Mouse (Mus musculus) CD8-positive naive resting alpha-beta T cell, adult 2 months (primary cell): ENCODE measurements around the gene Itga7.
A peak's percentile ranks its signal among the peaks of the same experiment; 100 is the strongest.

Experiments
- DNase-seq, 2 experiments: peaks; one replicate each; pipeline ENCODE4 v3.0.0; 2022; ENCODE audit warnings: low read depth in 2 of 2, low spot score in 2 of 2

Itga7 gene

DNA sequence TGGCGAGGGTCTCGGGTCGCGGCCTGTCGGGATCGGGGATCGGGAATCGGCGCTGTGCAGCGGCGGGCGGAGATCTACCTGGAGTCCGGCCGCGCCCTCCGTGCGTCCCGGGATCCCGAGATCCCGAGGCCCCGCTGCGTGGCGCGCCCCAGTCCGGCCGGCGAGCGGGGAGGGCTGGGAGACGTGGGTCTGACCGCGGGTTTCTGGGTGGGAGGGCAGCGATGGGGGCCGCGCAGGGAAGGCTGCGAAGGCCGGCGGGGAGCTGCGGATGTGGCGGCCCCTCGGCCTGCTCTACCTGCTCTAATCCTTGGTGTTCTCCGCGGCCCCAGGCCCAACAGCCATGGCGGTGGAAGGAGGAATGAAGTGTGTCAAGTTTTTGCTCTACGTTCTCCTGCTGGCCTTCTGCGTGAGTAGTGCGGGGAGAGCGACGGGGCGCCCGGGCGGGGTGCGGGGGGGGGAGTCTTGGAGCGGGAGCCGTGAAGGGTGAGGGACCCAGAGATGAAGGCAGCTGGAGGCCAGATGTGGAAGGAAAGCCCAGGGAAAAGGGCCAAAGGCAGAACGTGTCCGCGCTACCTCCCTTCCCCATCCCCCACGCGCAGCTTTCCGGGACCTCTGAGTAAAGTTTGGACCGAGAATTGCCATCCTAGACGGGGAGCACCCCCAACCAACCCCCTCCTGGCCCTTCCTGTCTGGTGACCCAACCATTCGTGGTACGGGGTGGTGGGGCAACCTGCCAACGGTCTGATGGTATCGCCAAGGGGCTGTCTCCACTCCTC is 23.4 kb upstream of the Itga7 start:
- DNase-seq, result no peak

DNA sequence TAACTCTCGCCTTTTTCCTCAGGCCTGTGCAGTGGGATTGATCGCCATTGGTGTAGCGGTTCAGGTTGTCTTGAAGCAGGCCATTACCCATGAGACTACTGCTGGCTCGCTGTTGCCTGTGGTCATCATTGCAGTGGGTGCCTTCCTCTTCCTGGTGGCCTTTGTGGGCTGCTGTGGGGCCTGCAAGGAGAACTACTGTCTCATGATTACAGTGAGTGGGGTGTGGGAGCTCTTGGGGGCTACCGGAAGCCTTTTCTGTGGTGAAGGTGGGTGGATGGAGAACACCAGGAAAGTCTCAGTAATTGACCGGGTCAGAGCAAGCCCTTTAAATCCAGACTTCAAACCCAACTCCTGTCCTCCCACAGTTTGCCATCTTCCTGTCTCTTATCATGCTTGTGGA is 22.2 kb upstream of the Itga7 start:
- DNase-seq, result no peak

DNA sequence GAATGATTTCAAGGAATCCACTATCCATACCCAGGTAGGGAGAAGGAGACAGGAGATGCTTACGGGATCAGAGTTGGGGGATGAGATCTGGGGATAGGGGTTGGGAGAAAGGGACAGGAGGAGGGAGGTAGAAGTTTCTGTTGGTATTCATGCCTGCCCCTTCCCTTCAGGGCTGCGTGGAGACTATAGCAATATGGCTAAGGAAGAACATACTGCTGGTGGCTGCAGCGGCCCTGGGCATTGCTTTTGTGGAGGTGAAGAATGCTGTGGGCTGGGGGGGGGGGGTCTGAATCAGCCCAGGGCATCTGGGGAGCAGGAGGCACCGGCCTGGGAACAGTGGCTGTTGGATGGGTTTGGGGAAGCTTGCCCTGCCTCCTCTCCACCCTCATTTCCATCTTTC is 21.4 kb upstream of the Itga7 start:
- no peak for DNase-seq

DNA sequence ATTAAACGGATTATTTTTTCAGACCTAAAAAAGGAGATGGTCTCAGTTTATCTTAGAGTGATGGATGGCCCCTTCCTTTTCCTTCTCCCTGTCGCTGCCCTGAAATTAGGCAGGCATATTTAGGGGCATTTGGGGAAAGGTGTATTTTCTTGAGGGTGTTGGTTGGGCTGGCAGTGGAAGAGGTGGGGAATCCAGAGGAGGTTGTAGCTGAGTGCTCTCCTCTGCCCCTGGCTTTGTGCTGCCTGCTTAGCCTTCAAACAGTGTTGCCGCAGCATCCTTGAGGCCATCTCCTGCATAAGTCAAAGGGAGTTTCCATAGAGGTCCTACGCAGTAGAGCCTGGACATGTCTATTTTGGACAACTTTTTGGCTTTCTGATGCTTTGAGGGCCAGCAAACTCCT is 20.8 kb upstream of the Itga7 start:
- no peak for DNase-seq

DNA sequence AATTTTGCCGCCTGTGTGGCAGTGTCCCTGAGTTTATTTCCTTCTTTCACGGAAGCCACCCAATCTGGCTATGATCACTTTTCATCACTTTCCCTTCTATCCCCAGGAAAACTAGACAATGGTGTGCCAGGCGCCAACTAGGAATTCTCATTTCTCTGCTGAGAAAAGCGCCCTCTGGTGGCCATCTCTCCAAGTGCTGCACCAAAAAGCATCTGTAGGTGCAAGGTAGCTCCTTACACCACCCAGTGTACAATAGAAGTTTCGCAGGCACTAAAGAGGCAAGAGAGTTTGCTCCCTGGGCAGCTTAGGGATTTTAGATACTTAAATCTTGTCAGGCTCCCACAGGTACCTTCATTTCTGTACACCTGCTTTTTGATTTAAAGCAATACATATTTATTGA is 20.4 kb upstream of the Itga7 start:
- DNase-seq, result peak; percentile 76 to 78

DNA sequence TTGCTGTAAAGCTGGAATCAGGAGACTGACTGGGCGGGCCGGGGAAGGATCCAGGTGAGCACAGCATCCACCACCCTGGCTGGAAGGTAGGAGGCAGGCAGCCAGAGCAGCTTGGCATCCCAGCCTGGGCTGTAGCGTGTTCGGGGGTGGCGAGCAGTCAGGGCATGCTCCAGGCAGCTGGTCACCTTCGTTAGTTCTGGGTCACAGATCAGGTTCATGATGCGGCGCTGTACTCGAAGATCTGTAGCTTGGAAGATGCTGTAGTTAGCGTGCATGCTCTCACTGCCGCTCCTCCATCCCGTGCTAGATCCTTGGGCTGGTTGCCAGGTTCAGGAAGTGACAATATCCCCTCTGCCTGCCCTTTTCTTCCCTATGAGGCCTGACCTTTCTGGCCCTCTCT is 19.9 kb upstream of the Itga7 start:
- no peak for DNase-seq

DNA sequence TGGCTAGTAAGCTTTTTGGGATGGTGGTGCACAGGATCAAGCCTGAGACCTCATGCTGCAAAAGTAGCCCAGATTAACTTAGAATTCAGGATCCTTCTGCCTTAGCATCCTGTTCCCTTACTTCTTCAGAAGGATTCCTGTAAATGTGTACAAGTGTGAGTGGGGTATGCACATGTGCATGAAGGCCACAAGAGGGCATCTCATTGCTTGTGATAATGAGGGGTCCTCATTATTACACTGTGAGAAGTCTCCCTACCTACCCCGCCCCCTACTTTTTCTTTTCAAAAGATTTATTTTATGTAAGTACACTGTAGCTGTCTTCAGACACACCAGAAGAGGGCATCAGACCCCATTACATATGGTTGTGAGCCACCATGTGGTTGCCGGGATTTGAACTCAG is 18.1 kb upstream of the Itga7 start:
- no peak for DNase-seq

DNA sequence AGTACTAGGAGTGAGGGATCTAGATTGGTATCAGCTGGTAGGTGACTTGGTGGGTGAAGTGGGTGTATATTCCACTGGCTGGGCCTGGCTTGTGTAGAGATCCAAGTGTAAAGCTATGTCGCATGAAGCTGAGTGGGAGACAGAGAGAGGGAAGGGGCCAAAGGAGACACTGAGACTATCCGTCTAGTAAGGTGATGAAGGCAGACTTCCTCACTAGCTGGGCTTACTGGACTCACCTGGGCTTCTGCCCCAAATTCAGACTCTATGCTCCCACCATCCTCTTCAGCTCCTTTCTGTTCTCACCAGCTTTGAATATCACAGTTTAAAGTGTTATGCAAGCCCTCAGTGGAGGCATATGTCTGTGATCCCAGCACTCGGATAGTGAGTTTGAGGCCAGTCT is 17.0 kb upstream of the Itga7 start:
- no peak for DNase-seq

DNA sequence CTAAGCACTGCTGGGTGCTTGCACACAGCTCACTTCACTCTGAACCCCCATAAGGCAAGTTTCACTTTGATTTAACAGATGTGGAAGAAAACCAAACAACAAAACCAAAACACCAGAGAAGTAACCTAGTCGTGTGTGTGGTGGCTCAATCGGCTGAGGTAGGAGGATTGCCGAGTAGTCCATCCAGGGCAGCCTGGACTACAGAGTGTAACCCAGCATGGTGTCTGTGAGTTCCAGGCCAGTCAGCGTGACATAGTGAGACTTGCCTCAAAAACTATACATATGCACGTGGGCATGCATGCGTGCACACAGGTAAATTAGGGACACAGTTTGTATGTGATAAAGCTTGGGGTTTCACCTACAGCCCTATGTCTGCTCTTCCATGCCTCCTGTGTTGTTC is 16.2 kb upstream of the Itga7 start:
- DNase-seq, result no peak

DNA sequence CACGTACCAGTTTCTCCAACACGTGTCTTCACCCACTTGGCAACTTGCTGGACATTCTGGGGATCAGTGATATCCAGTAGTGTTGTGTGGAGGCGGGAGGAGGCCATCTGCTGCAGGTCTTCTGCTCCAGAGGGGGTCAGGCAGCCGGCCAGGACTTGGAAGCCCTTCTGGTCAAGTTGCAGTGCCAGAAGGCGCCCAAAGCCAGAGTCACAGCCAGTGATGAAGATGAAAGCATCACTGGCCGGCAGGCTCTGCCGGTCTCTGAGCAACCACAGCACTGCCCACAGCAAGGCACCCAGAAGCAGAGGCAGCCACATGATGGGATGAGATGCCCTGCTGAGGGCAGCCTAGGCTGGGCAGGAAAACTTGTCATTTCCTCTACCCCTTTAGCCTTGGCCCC is 15.4 kb upstream of the Itga7 start:
- no peak for DNase-seq

DNA sequence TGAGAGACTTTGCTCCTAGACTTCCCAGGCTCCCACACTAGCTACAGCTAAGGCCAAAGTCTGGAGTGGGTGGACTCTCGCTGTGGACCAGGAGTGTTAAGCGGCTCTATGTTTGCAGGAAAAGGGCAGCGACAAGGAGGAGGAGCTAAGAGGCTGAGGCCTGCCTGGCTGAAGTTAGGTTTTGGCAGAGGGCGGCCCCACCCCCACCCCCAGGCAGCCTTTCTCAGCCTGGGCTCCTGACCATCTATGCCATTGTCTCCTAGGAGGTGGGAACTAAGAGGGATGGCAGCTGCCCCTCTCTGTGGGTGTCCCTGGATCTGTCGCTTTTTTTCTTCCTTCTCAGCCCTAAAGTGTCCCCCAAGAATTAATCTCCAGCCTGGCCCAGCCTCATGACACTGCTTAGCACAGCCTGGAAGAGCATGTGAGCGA is 14.4 kb upstream of the Itga7 start:
- no peak for DNase-seq

DNA sequence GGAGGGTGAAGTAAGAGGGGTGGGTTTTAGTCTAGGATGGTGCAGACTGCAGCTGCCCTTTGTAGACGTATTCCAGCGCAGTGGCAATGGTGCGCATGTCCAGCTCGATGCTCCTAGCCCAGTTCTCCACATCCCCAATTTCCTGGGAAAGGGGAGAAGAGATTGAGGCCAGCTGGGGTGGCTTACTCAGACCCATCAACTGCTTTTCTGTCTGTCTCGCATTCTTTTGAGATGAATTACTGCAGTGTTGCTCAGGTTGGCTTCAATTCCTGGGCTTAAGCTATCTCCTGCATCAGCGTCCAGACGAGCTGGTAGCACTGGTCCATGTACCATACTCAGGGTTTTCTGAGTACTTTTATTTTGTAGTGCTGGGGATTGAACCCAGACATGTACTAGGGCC is 13.7 kb upstream of the Itga7 start:
- DNase-seq, result no peak

DNA sequence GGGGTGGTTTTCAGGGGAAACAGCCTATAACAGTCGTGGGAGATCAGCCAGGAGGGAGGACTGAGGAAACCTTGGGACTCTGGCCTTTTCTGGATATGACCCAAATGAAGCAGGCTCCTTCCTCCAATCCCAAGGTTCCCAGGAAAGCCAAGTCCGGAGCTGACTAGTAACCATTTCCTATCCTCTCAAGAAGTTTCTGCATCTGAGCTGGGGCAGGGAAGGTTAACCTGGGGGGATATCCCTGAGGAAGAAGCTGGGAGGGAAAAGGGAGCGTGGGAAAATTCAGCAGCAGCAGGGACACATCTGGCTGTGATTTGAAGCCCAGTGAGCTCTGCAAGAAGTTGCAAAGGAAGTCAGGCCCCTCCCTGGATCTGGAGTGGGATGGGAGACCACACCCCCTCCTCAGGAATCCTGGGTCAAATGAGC is 12.9 kb upstream of the Itga7 start:
- no peak for DNase-seq

DNA sequence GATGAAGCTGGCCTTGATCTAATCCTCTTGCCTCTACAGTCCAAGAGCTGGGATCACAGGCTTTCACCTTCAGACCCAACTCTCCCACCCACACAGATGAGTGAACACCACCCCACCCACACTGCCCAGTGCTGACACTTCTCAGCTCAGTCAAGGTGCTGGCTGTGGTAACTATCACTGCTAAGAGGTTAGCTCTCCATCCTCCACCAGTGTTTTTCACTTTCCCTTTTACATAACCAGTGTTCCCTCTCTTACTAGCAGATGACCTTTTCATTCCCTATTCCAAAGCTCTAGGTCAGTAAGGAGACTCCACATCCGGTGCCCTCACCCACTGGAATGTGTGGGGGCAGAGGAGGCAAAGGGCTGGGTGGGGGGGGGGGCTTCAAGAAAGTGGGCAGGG is 12.4 kb upstream of the Itga7 start:
- DNase-seq, result no peak

DNA sequence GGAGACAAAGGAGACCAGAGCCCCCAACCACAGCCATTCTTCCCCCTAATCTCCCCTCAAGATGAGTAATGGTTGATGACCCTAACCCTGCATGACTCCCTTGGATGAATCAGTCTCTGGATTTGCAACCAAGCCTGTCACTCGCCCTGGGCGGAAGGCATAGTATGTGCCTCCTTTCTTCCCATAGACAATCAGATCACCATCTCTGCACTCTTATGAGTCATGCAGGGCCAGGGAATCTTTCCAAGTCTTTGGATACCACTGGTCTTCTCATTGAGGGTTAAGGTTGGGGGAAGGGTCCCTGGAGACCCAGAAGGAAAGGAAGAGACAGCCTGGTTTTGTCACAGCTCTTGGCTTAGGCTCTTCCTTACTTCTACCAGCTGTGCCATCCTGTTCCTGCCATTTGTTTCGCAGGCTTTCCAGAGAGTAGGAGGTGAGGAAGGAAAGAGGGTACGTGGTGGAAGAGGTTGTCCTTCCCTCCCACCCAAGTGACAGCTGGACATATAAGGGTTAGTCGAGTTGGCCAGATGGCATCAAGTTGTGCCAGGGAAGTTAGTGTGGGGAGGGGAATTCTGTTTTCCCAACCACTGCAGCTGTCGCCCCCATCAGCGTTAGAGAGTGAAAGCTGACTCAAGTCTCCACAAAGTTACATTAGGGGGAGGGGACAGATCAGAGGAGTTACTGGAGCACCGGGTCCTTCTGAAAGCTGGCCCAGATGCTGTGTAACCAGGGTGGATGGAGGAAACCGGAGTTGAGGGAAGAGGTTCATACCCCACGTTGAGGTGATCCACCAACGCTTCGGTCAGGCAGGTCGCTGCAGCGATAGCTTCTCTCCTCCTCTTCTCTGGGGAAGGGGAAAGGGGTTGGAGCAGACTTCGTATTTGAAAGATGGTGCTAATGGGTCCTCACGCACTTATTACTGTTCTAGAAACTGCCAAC is 11.5 kb upstream of the Itga7 start:
- no peak for DNase-seq

DNA sequence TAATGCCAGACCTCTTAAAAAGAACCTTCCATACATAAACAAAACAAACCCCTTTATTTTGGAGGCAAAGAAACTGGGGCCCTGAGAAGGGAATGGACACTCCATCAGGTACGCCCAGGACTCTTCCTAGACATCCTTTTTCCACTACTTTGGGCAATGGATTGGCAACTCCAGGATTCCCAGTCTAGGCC is 10.9 kb upstream of the Itga7 start, which contains the start of gene Rdh5:
Gene Rdh5, minus strand, starts transcription at position 67 of the 191 bp plus-strand sequence.
- DNase-seq, result no peak

DNA sequence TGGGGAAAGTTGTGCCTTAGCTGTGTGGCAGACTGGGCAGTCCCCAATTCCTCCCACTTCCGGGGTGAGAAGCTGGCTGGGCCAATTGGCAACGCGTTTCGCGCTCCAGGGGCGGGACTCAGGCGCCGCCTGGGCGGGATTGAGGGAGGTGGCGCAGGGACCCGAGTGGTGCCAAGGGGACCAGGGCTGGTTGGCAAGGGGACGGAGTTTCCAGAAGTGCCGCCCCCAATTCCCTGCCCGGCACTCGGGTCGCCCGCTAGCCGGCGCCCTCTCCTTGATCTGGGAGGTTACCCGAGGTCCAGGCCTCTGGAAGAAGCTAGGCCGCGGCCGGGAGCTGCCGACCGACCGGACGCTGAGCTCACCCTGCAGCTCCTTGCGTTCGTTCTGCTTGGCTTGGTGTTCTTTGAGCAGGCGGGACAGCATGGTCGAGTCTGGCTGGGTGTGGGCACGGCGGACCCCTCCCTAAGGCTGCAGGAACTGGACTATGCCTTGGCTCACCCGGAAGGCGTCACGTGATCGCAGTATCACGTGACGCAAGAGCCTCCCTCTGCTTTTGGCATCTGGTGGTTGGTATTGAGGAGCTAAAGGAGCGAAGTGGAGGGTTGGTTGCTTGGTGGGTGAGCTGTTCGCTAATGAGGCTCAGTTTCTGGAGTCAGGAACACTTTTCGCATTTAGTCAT is 10.5 kb upstream of the Itga7 start:
- peak; percentile 76 to 87 for DNase-seq

DNA sequence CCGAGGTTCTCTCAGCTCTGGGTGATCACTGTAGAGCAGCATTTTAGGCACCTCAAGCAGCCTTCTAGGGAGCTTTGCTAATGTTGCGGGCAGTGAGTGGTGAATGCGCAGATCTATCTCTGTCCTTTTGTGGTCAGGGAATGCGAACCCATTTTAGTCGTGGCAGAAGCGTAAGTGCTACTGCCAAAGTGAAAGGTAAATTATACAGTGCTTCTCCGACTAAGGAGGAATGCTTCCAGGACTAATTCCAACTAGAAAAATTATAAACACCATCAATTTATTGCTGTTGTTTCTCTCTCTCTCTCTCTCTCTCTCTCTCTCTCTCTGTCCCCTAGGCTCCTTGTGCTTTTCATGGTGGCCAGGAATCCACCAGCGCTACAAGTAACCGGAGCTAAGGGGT is 9.7 kb upstream of the Itga7 start, which contains the start of gene Bloc1s1:
Gene Bloc1s1, minus strand, starts transcription at position 101 of the 400 bp plus-strand sequence.
- no peak for DNase-seq

DNA sequence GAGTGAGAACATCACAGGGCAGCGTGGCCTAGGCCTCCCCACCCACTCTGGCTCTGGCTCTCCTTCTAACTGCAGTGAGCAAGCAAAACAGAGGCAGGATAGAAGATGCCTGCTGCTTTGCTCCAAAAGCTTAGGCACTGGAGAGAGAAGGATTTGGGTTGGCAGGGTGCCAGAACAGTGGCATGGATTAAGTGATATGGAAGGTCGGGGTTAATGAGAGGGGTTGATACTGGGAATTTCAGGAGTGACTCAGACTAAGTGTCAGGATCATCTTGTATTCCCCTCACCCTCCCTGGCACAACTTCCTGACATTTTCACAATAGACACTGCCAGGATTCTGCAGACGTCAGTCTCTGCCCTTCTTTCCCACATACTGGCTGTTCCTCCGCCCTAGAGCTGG is 5.3 kb upstream of the Itga7 start:
- DNase-seq, result no peak

DNA sequence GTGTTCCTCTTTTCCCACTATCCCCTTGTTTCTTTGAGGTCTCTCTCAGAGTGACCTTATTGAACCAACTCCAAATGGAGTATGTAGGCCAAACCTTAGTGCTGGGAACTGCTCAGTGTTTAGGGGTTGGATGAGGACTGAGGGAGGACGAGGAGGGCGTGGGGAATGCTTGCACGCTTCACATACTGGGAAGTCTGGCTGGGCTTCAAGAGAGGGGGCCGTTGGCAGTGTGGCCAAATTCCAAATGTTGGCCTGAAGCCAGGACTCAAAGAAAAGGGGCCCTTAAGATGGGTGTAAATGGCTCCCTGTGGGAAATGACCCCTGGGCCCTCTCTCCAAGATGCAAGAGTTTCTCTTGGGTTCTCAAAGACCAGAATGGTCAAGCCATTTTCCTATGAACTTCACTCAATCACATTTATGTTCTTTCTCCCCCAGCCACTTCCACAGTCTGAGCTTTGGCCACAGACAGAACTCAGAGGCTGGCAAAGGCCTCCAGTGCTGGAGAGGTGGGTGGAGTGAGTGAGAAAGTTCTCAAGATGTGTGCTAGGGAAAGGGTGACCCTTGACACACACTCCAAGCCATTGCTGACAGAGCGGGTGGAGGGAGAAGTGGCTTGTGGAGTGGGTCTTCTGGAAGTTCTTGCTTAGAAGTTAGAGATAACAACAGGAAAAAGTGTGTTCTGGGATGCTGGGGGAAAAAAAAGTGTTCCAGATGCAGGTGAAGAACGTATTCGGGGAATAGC is 3.8 kb upstream of the Itga7 start:
- DNase-seq, result no peak

DNA sequence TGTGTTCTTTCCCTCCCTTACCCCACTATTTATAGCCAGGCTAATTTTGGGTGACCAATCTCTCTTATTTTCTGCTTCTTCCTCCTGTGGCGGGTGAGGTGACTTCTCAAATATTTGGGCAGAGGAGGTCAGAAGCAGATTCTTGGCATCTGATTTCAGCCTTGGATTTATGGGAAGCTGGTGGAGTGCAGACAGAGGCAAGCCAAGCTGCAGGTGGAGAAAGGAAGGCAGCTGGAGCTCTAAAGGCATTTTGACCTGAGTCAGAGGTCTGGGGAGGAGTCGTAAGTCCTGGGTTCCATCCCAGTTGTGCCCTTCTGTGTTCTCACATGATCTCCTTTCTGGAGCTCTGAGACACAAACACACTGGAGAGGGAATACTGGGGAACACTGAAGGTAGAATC is 2.2 kb upstream of the Itga7 start:
- DNase-seq, result no peak
